Mouse (Mus musculus) heart, adult 9 months (tissue): ENCODE measurements at regions not wholly inside any gene's neighbourhood (a gene's known extent, or its start where the extent isn't known, plus 50 kb on each side); places are given as distances from the start of the nearest gene placed in this dataset.

Experiments
- DNase-seq, 2 experiments: peaks; one replicate each; pipeline ENCODE4 v3.0.0; 2022; ENCODE audit warnings: low spot score in 2 of 2

DNA sequence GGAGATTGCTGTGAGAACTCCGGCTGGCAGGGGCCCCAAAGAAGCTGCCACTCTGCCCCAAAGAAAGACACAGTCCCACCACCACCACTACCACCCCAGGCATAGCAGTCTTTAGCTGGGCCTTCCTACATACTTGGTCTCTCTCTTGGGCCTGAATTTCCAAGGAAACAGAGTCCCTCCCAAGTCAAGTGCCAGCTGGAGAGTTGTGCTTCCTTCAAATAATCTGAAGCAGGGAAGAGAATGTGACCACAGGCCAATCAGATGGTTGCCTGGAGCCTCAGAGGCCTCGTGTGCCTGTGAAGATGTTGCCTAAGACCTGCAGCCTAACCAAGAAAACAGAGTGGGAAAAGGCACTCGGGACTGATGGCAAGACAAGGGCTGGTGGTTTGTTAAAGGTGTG, 117.5 kb upstream of the Ctnnb1 start:
- DNase-seq = no peak

DNA sequence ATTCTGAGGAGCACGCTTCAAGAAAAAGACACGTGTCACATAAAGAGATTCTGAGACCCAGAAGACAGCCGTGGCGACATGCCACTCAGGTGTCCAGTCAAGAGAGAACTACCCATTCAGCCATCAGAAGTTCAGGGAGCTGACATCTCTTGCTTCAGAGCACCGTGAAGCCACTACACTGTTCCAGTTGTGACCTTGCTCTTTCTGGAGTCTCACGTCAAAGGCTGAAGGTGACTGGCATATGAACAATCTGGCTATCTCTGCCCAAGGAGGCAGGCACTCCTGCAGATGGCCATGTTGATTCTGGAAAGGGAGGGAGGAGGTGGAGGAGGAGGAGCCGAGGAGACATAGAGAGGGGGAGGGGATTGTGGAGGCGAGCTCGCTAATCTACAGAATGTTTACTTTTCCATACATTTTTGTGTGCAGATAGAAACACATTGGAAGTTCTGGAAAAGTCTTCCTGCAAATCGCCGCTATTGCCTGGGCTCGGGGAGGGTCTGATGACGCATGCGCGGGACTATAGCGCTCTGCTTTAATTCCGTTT, 116.3 kb upstream of the Ctnnb1 start:
- DNase-seq = no peak

DNA sequence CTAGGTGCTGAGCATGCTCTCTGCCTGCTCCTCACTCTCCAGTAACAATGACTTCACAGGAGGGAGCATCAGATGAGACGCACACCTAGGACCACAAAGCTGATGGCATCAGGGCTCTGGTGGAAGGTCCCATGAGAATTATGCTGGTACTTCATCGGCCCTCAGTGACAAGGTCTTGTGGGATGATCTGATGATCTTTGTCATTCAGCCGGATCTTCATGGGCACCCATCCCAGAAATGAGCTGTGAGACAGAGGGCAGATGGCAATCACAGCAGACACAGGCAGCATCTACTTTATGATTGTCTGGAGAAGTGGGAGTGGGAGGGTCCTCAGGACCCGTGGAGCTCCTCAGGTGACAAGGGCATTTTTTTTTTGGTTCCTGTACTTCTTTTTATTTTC, 114.7 kb upstream of the Ctnnb1 start:
- no peak for DNase-seq

DNA sequence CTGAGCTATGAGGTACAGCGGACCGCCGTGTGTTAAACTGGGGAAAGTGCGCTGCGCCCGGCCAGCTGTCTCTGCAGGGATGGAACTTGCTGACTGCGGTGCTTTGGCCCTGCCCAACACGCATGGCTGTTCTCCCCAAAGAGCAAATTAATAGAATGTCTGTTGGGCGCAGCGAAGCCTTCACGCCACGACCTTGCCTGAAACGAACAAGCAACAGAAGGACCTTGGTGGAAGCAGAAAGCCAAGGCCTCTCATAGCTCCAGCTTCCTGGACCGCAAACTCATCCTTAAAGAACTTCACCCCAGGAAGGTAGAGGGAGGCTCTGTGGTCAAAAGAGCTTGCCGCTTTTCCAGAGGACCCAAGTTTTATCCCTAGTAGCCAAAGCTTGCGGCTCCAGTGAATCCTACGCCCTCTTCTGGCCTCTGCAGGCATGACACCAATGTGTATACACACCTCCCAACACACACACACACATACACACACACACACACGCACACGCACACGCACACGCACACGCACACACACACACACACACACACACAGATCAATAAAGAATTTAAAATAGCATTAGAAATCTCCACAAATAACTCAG, 110.2 kb upstream of the Ctnnb1 start:
- no peak for DNase-seq

DNA sequence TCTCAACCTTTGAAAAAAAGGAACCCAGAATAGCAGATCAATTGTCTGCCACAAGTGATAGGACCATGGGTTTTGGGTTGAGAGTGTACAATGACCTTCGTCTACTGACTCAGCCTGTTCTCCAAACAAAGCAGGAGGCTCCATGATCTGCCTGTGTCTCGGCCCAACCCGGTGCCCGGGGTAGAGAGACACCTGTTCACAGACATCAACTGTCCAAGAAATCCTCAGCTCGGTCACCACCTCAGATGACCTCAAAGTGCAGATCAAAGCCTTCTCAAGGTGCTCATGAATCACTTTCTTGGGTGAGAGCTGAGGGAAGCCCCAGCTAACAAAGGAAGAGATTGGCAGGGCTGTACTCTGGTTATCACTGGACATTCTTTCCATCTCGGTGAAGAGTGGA, 108.1 kb upstream of the Ctnnb1 start:
- DNase-seq = no peak

DNA sequence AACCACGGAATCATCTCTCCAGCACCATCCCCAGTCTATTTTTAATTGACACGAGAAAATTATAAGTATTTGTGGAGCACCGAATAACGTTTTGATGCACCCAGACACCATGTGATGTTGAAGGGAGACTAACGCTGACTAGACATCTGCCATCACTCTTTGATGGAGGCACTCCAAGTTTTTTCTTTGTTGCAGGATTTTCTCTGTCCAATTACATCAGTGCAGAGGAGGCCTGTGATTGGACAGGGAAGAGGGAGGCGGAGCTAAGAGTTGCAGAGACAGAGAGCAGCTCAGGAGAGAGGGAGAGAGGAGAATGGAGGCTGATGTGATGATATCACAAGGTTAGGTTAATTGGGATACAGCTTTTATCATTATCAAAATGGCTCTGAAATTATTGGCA, 105.6 kb upstream of the Ctnnb1 start:
- no peak for DNase-seq

DNA sequence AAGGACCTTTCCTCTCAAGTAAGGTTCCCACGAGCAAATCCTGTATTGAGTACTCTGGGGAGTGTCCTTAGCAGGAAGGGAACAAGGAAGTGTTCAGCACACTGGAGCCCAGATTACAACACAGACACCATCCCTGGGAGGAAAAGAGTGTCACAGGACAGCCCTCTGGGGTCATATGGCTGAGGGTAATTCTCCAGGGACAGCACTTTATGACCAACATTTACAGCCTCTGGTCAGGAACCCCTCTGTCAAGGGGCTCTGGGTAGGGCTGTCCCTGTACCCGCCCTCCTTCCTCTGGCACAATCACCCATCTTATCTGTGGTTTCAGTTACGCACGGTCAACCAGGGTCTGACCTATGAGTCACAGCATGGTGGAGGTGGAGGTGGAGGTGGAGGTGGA, 102.8 kb upstream of the Ctnnb1 start:
- peak in 1 of 2 experiments; percentile 14 for DNase-seq

DNA sequence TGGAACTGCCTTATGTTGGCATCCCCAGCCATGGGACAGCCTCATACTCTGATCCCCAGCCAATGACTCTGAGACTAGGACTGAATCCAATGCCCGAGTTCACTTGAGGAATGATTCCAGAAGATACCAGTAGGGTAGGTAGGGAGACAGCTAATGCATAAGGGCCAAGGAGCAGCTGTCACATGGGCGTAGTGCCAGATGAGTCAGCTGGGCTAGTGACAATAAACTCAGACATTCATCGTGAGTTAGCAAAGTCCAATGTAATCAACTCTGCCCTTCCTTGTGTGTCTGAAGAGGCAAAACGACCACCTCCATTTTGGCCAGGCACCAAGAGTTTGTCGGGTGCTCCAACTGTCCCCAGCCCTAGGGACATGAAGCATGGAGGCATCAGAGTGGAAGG, 98.5 kb upstream of the Ctnnb1 start:
- peak; percentile 67 to 78 for DNase-seq

DNA sequence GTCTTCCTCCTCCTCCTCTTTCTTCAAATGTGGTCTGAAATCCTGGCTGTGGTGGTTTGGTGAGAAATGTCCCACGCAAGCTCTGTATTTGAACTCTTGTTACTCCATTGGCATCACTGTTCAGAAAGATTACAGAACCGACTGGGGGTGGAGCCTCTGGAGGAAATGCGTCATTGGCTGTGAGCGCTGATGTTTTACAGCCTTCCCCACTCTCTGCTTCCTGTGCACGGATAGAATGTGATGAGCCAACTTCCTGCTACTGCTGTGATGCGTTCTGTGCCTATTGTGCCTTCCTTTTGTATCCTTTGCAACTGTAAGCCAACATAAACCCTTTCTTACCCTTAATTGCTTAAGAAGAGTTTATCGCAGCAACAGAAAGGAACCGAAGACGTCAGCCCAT, 94.8 kb upstream of the Ctnnb1 start:
- DNase-seq = no peak

DNA sequence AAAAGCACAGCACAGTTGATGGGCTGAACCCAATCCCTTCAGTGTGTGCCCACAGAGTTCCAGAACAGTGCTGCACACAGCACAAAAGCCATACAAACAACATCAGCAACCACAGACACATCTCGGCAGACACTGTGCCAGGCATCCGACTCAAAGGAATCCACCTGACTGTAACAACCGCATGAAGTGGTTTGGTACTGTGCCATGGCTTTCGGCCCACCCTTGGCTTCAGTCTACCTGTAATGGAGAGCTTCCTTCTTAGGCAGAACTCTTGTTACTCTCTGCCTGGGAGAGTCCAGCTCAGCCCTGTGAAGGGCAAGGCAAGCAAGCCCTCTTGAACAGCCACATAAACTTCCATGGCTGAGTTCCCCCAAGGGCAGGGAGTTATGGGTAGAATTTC, 93.4 kb upstream of the Ctnnb1 start:
- no peak for DNase-seq

DNA sequence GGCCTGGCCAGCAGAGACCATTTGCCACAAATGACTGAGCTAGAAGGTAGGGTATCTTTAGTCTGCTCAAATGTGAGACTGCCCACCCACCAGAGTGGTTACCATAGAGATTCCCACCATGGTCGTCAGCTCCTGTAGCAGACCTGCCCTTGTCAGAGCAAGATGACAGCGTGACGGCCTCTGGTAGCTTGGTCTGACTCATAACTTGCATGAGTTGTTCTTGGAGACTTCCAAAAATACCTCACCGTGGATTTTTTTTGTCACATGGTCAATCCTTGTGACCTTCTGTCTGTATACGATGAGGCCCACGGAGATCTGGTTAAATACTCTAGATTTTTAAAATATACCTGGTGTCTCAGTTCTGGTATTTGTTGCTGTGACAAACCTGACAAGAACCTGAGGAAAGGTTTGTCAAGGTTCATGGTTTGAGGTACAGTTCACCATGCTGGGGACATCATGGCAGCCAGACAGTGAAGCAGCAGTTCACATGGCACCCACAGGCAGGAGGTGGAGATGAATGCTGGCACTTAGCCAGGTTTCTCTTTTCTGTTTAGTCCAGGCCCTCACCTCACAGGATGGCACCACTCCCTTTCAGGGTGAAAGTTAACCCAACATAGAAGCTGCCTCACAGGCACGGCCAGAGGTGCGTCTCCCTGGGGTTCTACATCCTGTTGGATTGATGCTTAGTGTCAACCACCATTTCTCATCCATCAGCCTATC, 91.4 kb upstream of the Ctnnb1 start:
- DNase-seq = no peak

DNA sequence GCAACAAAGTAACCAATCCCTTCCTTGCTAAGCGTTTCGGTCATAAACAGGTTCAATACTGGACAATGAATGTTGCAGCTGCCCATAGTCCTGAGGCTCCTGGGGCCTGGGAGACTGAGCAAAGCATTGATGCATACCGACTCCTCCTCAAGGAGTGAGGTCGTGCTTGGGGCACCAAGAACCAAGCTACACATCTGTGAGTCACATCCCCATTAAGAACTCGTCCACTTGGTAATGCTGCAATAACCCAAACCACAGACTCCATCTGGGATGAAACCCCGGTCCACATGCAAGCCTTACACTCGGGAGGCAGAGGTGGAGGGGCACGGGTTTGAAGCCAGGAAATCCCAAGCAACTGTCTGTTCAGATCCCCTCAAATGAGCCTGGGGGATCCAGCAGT, 85.3 kb upstream of the Ctnnb1 start:
- no peak for DNase-seq

DNA sequence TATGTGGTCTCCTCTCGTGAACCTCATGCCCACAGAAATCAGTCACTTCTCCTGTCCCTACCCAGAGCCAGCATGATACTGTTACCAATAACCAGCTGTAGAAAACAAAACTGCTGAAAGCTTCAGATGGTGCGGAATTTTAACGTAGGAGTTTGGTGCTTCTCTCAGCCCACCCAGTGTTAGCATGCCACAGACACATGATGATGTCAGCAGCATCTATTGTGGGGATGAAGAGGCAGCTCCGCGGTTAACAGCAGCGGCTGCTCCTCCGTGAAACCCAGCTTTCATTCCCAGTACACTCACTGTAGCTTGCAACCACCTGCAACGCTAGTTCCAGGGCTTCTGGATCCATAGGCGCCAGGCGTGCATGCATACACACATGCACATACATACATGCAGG, 83.5 kb upstream of the Ctnnb1 start:
- no peak for DNase-seq

DNA sequence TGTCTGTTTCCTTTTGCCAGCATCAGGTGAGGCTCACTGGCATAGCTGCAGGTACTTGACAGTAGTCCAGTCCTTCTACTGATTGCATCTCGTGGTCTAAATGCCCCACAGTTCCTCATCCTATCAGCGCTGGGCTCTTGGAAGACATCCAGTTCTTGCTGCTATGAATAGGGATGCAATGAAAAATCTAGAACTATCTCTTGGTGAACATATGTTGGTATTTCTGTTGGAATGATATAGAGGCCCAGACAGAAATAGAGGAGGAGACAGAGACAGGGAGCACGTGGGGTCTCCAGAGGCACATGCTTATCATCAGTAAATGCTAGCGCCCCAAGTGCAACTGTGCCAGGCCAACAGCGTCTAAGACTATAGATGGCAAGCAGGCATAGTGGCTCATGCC, 81.4 kb upstream of the Ctnnb1 start:
- DNase-seq = no peak

DNA sequence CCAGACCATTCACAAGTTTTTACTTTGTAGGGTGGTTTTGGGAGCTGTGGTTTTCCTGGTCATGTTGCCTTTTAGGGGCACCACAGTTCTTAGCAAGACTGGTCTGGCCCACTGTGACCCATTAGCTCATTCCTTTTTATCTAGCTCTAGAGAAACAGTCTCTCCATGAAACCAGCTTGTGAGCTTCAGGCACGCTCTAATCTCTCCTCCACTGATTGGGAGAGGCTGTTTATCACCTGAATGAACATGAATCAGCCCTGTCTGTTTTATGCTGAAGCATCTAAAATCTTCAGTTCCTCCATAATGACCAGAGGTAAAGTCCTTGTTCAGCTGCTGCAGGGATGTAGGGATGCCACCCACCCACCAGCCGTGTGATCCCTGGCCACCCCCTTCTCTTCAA, 80.1 kb upstream of the Ctnnb1 start:
- DNase-seq = no peak

DNA sequence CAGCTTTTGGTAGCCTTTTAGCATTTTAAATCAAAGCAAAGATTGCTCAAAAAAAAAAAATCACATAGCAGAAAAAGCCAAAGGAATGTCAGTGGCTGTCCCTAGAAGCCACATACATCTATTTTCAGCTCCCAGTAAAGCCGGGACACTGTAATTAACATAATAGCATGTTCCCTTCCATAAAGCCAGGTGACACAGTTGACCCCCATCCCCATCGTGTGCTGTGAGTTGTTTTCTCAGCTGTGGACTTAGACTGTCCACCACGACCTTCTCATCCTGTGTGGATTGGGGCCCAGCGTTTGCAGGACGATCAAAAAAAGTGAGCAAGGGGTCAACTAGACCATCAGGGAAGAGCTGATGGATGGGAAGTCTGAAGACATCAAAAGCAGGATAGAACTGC, 78.9 kb upstream of the Ctnnb1 start:
- no peak for DNase-seq

DNA sequence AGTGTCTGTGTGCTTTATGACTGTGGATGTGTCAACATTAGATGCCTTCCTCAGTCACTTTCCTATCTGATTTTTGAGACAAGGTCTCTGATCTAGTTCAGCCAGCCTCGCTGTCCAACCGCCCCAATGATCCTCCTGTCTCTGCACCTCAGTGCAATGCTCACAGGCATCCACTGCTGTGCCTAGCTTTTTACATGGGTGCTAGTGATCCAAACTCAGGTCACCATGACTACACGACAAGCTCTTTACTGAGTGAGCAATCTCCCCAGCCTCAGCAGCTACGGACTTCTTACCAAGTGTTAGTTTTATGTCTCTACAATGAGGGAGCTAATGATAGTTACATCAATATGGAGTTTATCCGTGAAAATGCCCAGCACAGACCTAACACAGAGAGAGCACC, 77.1 kb upstream of the Ctnnb1 start:
- no peak for DNase-seq

DNA sequence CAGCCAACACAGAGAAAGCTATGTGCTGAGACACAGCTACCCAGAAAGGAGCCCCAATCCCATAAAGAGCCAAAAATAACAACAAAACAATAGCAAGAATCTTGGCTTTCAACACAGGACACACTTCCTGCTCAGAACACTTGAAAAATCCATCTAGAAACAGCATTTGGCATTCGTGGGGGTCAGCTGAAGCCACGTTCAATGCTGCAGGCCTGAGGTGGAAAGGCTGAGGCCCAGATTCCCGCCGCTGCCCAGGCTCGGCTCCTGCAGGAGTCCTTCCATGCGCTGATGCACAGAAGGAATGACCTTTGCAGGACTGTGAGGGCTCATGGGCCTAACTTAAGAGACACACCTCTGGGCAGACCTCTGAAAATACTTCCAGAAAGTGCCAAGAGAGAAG, 76.4 kb upstream of the Ctnnb1 start:
- peak; percentile 68 to 84 for DNase-seq

DNA sequence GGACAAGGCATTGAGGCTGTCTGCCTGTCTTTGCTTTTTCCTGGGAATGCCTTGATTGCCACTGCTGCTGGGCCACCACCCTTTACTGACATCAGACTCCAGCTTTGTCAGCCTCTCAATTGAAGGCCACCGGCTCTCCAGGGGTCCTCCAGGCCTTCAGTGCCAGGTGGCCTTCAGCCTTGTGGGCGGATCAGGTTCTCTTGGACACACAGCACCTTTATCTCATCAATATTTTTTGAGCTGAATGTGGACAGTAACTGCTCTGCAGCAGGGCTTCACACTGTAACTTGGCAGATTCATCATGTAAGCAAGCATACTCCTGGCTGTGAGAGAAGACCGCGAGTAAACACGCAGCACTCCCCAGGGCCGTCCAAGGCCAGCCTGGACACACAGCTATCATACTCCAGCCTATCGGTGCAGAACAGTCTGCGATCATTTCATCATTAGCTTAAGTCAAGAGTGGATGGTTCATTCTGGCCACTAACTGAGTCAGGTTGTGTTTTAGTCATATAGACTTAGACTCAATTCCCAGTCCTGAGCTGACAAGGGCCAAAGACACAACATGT, 75.9 kb upstream of the Ctnnb1 start:
- DNase-seq = peak in 1 of 2 experiments; percentile 18

DNA sequence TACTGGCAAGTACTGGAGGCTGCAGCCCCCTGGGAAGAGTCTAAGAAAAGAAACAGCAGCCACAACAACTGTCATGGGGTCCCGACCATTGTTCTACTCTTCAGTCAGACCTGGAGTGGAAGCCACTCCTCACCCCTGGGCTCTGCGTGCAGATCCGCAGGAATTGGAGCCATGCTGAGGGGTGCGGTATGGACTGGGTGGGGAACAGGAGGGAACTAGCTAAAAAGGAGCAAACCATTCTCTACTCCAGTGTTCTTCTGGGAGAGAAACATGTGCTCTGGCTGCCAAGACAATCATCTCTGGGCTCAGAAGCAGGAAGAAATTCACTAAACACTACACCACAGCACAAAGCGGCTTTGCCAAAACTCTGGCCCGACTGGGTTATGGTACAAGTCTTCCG, 74.7 kb upstream of the Ctnnb1 start:
- peak; percentile 47 to 61 for DNase-seq

DNA sequence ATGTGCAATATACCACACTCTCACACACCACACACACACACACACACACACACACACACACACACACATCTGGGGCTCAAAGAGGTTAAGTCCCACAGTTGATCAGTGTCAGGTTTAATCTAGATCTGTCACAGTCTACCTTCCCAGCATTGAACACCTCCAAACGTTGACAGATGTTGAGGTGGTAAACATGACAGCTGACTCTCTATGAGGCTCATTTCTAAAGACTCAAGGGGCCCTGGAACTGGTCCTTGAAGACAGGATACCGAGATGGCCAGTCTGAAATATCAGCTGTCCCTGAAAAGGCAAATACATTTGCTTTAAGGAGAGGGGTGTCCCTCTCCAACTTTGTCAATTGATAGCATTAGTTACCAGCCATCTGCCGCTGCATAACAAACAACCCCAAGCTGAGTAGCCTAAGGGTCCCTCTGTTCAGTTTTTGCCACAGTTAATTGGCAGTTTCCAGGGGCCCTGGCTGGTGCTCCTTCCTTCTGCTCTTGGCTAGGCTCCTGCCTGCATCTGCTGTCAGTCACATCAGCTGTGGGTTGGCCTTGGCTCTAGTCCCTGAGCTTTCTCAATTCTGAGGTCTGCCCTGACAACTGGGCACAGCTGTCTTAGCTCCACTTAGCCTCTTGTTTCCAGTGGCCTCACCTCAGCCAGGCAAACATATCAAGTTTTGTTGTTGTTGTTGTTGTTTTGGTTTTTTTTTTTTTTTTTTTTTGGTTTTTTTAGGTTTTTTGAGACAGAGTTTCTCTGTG, 73.5 kb upstream of the Ctnnb1 start:
- peak; percentile 53 to 55 for DNase-seq

DNA sequence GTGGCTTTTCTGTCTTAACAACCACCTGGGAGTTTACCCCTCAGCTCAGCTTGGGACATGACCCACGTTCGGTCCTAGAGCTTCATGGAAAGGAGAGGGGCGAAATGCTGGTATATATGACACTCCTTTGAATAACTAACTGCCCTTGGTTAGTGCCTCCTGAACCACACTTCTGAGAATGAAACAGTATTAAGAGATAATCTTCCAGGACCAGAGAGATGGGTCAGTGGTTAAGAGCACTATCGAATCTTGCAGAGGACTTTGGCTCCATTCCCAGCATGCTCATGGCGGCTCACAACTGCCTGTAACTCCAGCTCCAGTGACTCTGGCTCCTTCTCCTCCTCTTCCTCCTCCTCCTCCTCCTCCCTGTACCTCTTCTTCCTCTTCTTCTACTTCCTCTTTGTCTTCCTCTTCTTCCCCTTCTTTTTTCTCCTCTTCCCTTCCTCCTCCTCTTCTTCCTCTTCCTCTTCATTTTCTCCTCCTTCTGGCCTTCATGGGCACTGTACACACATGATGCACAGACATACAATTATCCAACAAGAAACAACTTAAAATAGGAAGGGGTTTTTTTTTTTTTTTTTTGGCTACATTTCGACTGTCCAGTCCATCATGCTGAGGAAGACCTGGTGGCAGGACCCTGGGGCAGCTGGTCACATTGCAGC, 71.0 kb upstream of the Ctnnb1 start:
- DNase-seq = no peak
